Mouse (Mus musculus) lung, adult 2 months (tissue): ENCODE results near the gene Trpv4. TPM values are rescaled to one million over a fixed set of nuclear protein-coding genes. Genes with fewer than 3 reads are reported as not detected.

ENCODE experiments used
- DNase-seq: peaks from one replicate; pipeline ENCODE4 v3.0.0; 2022
- H3K4me1 ChIP-seq: fragments of 200-500 bp; 2 replicates; pipeline ENCODE4 v1.6.1; 2011; ENCODE audit warnings: low read length; ENCODE audit not compliant: control insufficient read depth, insufficient read depth
- H3K4me3 ChIP-seq: fragments of 200-500 bp; replicated peaks from 2 replicates; pipeline ENCODE3; 2011; ENCODE audit warnings: low read depth, mild to moderate bottlenecking, control low read depth, low read length; ENCODE audit errors: extremely low read depth
- CTCF ChIP-seq: fragments of 200-500 bp; IDR thresholded peaks from 2 replicates; pipeline ENCODE4 v1.5.1; 2011; ENCODE audit warnings: mild to moderate bottlenecking, low read length, control low read depth; ENCODE audit not compliant: insufficient read depth
- POLR2A ChIP-seq: fragments of 200-500 bp; IDR thresholded peaks from 2 replicates; pipeline ENCODE4 v1.6.1; 2011; ENCODE audit warnings: low read depth, mild to moderate bottlenecking, control low read depth, low read length, borderline replicate concordance; ENCODE audit errors: extremely low read depth
- WGBS: fragments of 180-500 bp; shearing (Covaris S2); methylation state at CpG from one replicate; pipeline ENCODE4 v1.1.7; 2018; 5-methylcytosine and 5-hydroxymethylcytosine counted together
- polyA plus RNA-seq: library from polyadenylated mRNA; depleted of rRNA; stranded (reverse); fragments of >200 nt; gene quantifications from 2 replicates; pipeline ENCODE4 v1.2.3, GENCODE M21; 2012

Trpv4 gene
- polyA plus RNA-seq, 1 experiment = 8.8 TPM

GRCm38 (mm10) chr5:114588416-114588815 lies 69.8 kb downstream of the Trpv4 start:
- TF ChIP-seq CTCF (no peak), POLR2A (no peak)
- WGBS = 41% methylated on average over 10 of the region's 10 CpGs
- H3K4me1 ChIP-seq = peaks cover 6% of the 10 kb centered on the region; the same call in 1 of the 2 replicates

DNA sequence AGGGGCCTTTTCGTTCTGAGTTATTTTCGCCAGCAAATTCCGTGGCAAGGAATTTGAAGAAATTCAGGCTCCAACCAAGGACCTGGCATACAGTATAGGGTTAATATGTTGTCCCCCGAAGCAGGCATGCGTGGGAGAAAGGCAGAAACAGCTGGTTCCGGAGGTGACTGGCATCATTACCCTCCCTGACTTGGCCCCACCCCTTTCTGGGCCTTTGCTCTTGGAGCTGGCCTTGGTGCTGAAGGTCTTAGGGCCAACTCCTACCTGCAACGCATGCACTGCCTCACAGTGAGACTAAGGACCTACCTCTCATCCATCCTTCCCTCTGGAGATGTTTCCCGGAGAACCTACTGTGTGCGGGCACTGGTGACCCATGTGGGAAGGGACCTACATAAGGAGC lies 70.3 kb downstream of the Trpv4 start:
- Histone ChIP-seq H3K4me3 (no peak overlapping the region), H3K4me1 (0 out of 2 replicates have a peak, but pooled peaks cover 6% of the 10 kb centered on the region)
- no peak for DNase-seq
- no peak for TF ChIP-seq POLR2A
- no peak for TF ChIP-seq CTCF
- WGBS = 44% methylated on average over 9 of the region's 9 CpGs

More at GRCm38 (mm10) chr5:114588416-114588815, 69.8 kb downstream of the Trpv4 start:
- no peak for DNase-seq
- no peak overlapping the region for H3K4me3 ChIP-seq

GRCm38 (mm10) chr5:114585682-114586081 lies 72.5 kb downstream of the Trpv4 start:
- 33% methylated on average over 5 of the region's 5 CpGs for WGBS
- TF ChIP-seq POLR2A = no peak
- TF ChIP-seq CTCF = no peak

DNA sequence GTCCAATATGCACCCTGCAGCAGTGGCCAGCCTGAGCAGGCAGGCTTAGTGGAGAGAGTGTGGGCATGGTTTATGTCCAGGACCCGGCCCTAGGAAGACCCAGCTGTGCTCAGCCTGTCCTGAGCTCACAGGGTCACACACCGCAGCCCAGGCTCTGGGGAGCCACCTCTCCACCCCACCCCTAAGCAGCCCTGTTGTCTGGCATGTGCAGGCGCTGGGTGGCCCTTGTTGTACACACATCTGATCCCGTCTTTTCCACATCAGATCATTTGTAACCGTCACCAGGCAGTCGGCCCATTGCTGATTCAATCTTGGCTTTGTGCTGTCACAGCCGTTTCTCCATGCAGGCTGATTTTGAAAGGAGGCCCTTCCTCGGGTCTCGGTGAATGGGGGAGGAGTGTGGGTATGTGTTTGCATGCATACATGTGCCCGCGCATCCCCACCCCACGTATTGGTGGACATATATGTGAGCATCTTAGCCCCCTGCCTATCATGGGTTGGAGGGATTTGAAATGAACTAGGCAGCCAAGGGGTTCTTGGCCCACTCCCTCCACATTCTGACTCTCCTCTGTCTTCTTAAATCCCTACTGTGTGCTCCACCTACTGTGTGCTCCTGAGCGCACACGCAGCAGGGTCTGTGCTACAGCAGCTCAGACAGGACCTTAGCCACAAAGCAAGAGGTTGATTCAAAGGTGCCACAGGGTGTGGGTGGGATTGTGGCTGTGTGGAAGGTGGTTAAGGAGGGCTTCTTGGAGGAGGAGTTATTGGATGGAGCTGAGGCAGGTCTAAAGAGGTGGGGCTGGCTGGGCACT lies 73.7 kb downstream of the Trpv4 start:
- TF ChIP-seq CTCF = no peak
- no peak for TF ChIP-seq POLR2A
- no peak overlapping the region for H3K4me3 ChIP-seq
- DNase-seq = no peak
- 57% methylated on average over 14 of the region's 14 CpGs for WGBS
- no peaks in the 10 kb centered on the region for H3K4me1 ChIP-seq

More at GRCm38 (mm10) chr5:114585682-114586081, 72.5 kb downstream of the Trpv4 start:
- Histone ChIP-seq H3K4me1 (no peaks in the 10 kb centered on the region), H3K4me3 (no peak overlapping the region)
- no peak for DNase-seq

DNA sequence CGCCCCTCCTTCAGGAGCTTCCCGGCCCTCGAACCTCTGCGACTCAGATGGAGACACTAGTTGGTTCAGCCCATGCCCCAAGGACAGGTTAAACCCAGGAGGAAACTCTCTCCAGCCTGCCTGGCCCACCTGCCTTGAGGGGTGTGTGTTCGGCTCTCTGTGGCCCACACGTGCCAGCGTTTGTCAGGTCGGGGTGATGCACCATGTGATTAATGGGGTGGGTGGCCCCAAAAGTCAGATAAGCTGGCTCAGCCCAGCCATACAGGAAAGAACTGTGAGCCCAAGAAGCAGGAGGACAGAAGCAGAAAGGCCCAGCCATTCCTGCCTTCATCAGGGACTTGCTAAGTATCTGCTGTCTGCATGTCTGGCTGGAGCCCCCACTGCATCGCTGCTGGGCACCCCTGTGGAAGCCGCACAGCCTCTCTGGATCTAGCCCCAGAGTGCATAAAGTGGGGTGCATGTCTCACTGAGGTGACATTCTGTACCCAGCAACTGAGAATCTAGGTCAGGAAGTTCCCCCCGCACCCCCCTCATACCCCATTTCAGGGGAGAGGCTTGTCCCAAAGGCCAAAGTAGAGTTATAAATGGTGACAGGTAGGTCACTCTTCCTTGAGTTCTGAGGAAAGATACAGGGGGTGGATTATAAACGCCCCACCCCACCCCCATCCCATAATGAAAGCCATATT lies 74.6 kb downstream of the Trpv4 start:
- Histone ChIP-seq H3K4me3 (no peak overlapping the region), H3K4me1 (no peaks in the 10 kb centered on the region)
- DNase-seq = no peak
- 68% methylated on average over 12 of the region's 12 CpGs for WGBS
- TF ChIP-seq CTCF = no peak
- TF ChIP-seq POLR2A = no peak

GRCm38 (mm10) chr5:114583046-114583445 lies 75.2 kb downstream of the Trpv4 start:
- TF ChIP-seq CTCF (no peak), POLR2A (no peak)
- 73% methylated on average over 3 of the region's 3 CpGs for WGBS
- H3K4me3 ChIP-seq = no peak overlapping the region
- no peaks in the 10 kb centered on the region for H3K4me1 ChIP-seq
- DNase-seq = no peak

DNA sequence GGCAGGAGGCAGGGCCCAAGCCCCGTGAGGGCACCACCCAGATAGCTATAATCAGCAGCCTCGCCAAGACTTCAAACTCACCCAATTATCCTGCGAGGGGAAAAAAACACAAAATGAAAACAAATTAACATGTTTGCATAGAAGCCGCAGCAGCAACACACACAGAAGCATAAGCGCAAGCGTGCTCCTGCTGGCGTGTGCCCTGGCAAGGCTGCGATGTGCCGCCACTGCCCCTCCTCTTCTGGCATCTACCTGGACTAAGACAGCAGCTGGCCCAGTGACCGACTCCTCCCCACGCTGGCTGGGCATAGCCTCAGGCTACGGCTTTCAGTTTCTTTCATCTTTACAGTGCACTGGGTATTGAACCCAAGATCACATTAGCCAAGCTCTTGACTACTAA lies 76.7 kb downstream of the Trpv4 start:
- DNase-seq = no peak
- TF ChIP-seq CTCF (no peak), POLR2A (no peak)
- WGBS = 68% methylated on average over 12 of the region's 12 CpGs

DNA sequence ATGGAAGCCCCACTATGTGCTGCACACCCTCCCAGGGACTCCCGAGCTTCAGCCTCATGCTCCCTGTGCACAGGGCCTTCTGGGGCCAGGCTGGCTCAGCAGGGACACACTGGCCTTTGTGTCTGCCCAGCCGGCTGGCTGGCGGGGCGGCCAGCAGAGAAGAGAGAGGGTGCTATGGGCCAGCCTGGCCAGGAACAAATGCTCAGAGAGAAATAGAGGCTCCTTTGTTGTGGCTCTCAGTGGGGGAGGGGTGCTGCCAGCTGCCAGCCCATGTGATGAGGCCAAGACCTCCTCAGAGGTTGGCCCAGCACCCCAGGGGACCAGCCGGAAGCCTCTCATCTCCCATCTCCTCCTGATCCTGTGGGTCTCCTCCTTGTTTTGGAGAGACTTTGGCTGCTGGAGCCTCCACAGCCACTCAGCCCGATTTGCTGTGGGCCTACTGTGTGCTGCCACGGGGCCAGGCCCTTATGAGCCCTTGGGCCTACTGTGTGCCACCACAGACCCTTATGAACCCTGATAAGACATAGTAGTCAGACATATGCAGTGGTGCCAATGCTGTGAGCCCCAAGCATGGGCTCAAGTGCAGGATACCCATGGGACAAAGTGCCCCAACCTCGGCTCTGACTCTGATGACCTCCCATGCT lies 78.4 kb downstream of the Trpv4 start:
- DNase-seq = no peak
- WGBS = 69% methylated on average over 8 of the region's 8 CpGs
- H3K4me3 ChIP-seq = no peak overlapping the region
- H3K4me1 ChIP-seq = 0 out of 2 replicates have a peak, but pooled peaks cover 2% of the 10 kb centered on the region
- TF ChIP-seq POLR2A (no peak), CTCF (no peak)

More for the DNA sequence above, 76.7 kb downstream of the Trpv4 start:
- Histone ChIP-seq H3K4me3 (no peak overlapping the region), H3K4me1 (no peaks in the 10 kb centered on the region)

DNA sequence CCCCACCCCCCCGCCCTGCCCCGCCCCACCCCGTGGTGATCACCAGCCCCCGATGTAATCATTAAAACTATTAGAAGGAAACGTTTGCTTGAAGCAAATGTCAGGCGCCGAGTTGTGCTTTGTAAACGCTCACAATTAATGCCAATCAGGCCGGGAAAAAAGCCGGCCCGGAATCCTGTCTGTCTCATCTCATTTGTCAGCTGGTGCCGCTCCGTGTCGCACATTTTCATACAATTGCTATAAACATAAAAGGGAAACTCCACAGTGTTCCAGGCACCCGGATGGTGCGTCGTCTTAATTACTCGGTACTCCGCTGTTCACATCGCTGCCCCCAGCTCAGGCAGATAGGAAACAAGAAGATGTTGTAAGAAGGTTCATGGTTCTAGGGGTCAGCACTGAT lies 79.9 kb downstream of the Trpv4 start:
- no peak overlapping the region for H3K4me3 ChIP-seq
- TF ChIP-seq POLR2A = no peak
- TF ChIP-seq CTCF = no peak
- no peak for DNase-seq
- 39% methylated on average over 20 of the region's 20 CpGs for WGBS
- 0 out of 2 replicates have a peak, but pooled peaks cover 2% of the 10 kb centered on the region for H3K4me1 ChIP-seq
